Comparison of ENCODE assay signal across 12 mouse cellular contexts in the genomic region with DNA sequence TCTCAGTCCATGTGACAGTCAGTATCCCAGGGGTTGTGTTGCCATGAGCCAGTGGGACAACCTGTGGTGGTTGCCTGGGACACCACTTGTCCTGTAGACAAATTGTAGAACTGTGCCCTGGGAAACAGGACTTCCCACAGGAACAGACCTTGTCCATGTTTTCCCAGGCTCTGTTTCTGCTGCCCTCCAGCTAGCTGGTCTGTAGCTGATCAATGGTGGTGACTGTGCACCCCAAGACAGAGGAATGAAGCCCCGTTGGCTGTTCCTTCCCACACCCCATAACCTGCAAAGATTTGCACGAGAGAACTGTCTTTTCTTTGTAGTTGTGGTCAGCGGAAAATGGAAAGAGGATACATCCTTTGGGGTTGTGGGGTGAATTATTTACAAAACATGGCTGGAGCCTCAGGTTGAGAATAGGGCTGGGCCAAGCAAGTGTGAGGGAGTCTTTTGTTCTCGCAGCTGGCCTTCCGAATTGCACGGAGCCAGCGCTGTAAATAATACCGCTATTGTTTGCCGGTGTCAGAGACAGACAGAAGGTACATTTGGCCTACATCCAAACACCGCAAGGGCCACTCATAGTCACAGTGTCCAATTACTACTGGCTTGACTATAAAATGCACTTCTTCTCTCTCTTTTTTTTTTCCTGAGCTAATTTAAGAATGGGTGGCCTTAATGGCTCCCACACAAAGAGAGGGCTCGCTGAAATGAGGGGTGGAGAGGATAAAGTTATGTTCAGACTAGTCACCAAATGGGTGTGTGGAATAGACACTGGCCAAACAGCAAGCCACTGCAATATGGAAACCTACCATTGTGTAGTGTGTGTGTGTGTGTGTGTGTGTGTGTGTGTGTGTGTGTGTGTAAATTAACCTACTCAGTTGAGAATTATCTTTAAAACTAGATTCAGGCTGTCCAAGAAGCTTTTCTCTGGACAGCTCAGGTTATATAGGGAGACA. TPM values are rescaled to one million over a fixed set of nuclear protein-coding genes. Genes with fewer than 3 reads are reported as not detected.
DNase-seq lines count a peak whose midpoint lies in the region; ATAC-seq and TF ChIP-seq lines count a peak whose summit lies in the region.
"Had no signal": no experiment of that assay in that cellular context is flagged by ENCODE, and none has a peak within 500 bp of the region (broad histone marks: within the 10 kb centered on the region; RNA-seq: fewer than 3 reads in every experiment).

No protein-coding gene starts in this region.

- 68% methylated on average over 11 of the region's 11 CpGs for WGBS in intestine, embryonic 14.5 days
- 61% methylated on average over 11 of the region's 11 CpGs for WGBS in intestine, embryonic 16.5 days
- WGBS in forebrain, embryonic 10.5 days: 45% methylated on average over 11 of the region's 11 CpGs
- 68% methylated on average over 11 of the region's 11 CpGs for WGBS in liver, postnatal 0 days (ENCODE audit: insufficient replicate concordance)

- TF ChIP-seq POLR2A in brain, embryonic 14.5 days (IDR thresholded peaks at IDR 0.05; ENCODE audit: borderline replicate concordance, extremely low read depth, insufficient read depth, insufficient read length, poor library complexity, severe bottlenecking): no peak

- H3K27me3 ChIP-seq in intestine, embryonic 14.5 days (replicated peaks; ENCODE audit: control insufficient read depth, insufficient read depth, low read length): no peaks in the 10 kb centered on the region
- H3K27me3 ChIP-seq in intestine, embryonic 16.5 days (replicated peaks; ENCODE audit: control insufficient read depth, insufficient read depth, low read length): no peaks in the 10 kb centered on the region
- H3K27me3 ChIP-seq in forebrain, embryonic 10.5 days (ENCODE audit: poor library complexity, severe bottlenecking): no peaks in the 10 kb centered on the region
- no peaks in the 10 kb centered on the region for H3K27me3 ChIP-seq in liver, postnatal 0 days (ENCODE audit: insufficient read depth, low read length)
- H3K27me3 ChIP-seq: limb, embryonic 15.5 days had no signal

- H3K36me3 ChIP-seq in intestine, embryonic 14.5 days (ENCODE audit: control insufficient read depth, insufficient read depth, low read length): no peaks in the 10 kb centered on the region
- H3K36me3 ChIP-seq in intestine, embryonic 16.5 days (ENCODE audit: control insufficient read depth, insufficient read depth, low read length): no peaks in the 10 kb centered on the region
- no peaks in the 10 kb centered on the region for H3K36me3 ChIP-seq in forebrain, embryonic 10.5 days (replicated peaks)
- no peaks in the 10 kb centered on the region for H3K36me3 ChIP-seq in liver, postnatal 0 days (replicated peaks; ENCODE audit: insufficient read depth, low read length)
- H3K36me3 ChIP-seq: limb, embryonic 15.5 days had no signal

- no peak overlapping the region for H3K4me3 ChIP-seq in intestine, embryonic 14.5 days (ENCODE audit: low read depth, low read length)
- H3K4me3 ChIP-seq in intestine, embryonic 16.5 days (ENCODE audit: low read length): no peak overlapping the region
- H3K4me3 ChIP-seq in forebrain, embryonic 10.5 days: no peak overlapping the region
- H3K4me3 ChIP-seq in liver, postnatal 0 days (ENCODE audit: low read depth, low read length): no peak overlapping the region
- H3K4me3 ChIP-seq: limb, embryonic 15.5 days; myocyte had no signal

- DNase-seq in intestine, embryonic 14.5 days (ENCODE audit: low spot score): no peak
- peak; percentile 90 for DNase-seq in brain, embryonic 14.5 days (ENCODE audit: low read depth)
- peak; percentile 19 for DNase-seq in forebrain, embryonic 10.5 days (ENCODE audit: extremely low spot score, low spot score)
- DNase-seq in mesoderm, embryonic 11.5 days (ENCODE audit: low read depth, low spot score): peak; percentile 77
- DNase-seq in thymus, postnatal 10 days (ENCODE audit: low spot score in 2 of 2): no peak
- DNase-seq in liver, postnatal 0 days: no peak
- DNase-seq in lung, postnatal 36 days: no peak
- DNase-seq: B cell, adult 2 months had no signal

- no peak overlapping the region for H3K9ac ChIP-seq in intestine, embryonic 14.5 days (ENCODE audit: low read length)
- no peak overlapping the region for H3K9ac ChIP-seq in intestine, embryonic 16.5 days (ENCODE audit: low read depth, low read length)
- no peak overlapping the region for H3K9ac ChIP-seq in liver, postnatal 0 days (replicated peaks)
- H3K9ac ChIP-seq: limb, embryonic 15.5 days had no signal

- H3K27ac ChIP-seq in intestine, embryonic 14.5 days (ENCODE audit: low read depth): no peak overlapping the region
- H3K27ac ChIP-seq in intestine, embryonic 16.5 days (ENCODE audit: low read length): no peak overlapping the region
- peak overlapping the region; percentile 78 for H3K27ac ChIP-seq in forebrain, embryonic 10.5 days
- H3K27ac ChIP-seq in liver, postnatal 0 days (ENCODE audit: low read depth): no peak overlapping the region
- H3K27ac ChIP-seq: limb, embryonic 15.5 days; stomach, postnatal 0 days had no signal

- TF ChIP-seq EP300 in liver, postnatal 0 days (IDR thresholded peaks at IDR 0.05; ENCODE audit: low read depth): no peak

- no peaks in the 10 kb centered on the region for H3K4me1 ChIP-seq in intestine, embryonic 14.5 days (replicated peaks; ENCODE audit: control insufficient read depth, insufficient read depth, low read length)
- no peaks in the 10 kb centered on the region for H3K4me1 ChIP-seq in intestine, embryonic 16.5 days (ENCODE audit: control insufficient read depth, insufficient read depth, low read length)
- H3K4me1 ChIP-seq in forebrain, embryonic 10.5 days: peaks cover 26% of the 10 kb centered on the region
- H3K4me1 ChIP-seq in liver, postnatal 0 days (ENCODE audit: insufficient read depth): no peaks in the 10 kb centered on the region
- H3K4me1 ChIP-seq: limb, embryonic 15.5 days had no signal

- H3K4me2 ChIP-seq in intestine, embryonic 14.5 days (ENCODE audit: low read length): no peak overlapping the region
- no peak overlapping the region for H3K4me2 ChIP-seq in intestine, embryonic 16.5 days (ENCODE audit: low read depth, low read length)
- no peak overlapping the region for H3K4me2 ChIP-seq in liver, postnatal 0 days (ENCODE audit: low read depth, low read length)
- H3K4me2 ChIP-seq: limb, embryonic 15.5 days had no signal

- H3K9me3 ChIP-seq in intestine, embryonic 14.5 days (ENCODE audit: control insufficient read depth, low read length): no peaks in the 10 kb centered on the region
- no peaks in the 10 kb centered on the region for H3K9me3 ChIP-seq in intestine, embryonic 16.5 days (ENCODE audit: control insufficient read depth, low read length)
- no peaks in the 10 kb centered on the region for H3K9me3 ChIP-seq in forebrain, embryonic 10.5 days
- H3K9me3 ChIP-seq in liver, postnatal 0 days (ENCODE audit: low read length): no peaks in the 10 kb centered on the region
- H3K9me3 ChIP-seq: limb, embryonic 15.5 days had no signal

- 0 out of 2 replicates have a peak, but pooled peaks have one; percentile 19 for ATAC-seq in intestine, embryonic 14.5 days (replicated peaks; ENCODE audit: low FRiP score, low TSS enrichment, low read depth)
- no peak for ATAC-seq in intestine, embryonic 16.5 days
- no peak for ATAC-seq in liver, postnatal 0 days

- no peak for TF ChIP-seq CTCF in brain, embryonic 14.5 days (IDR thresholded peaks at IDR 0.05; ENCODE audit: borderline replicate concordance, extremely low read depth, insufficient read depth, insufficient read length)
- TF ChIP-seq CTCF in liver, postnatal 0 days (IDR thresholded peaks at IDR 0.05; ENCODE audit: low read depth): no peak

RNA-seq across cellular contexts. Expression of a gene that starts 28.1 kb away (rescaled TPM):
- not detected in 2 replicates for polyA plus RNA-seq in intestine, embryonic 14.5 days (2014; fragmentation: Nextera tagmentation; extraction: Ambion mirVana)
- polyA plus RNA-seq in intestine, embryonic 16.5 days (2015; fragmentation: Nextera tagmentation; extraction: Ambion mirVana): not detected in 2 replicates
- polyA plus RNA-seq in brain, embryonic 14.5 days (2012; rRNA removed): not detected in 2 replicates
- polyA plus RNA-seq in forebrain, embryonic 10.5 days (2016; fragmentation: Nextera tagmentation; extraction: Ambion mirVana): not detected in 2 replicates
- polyA plus RNA-seq in liver, postnatal 0 days (2015; fragmentation: Nextera tagmentation; extraction: Ambion mirVana): not detected in 2 replicates
- polyA plus RNA-seq: limb, embryonic 15.5 days; myocyte; stomach, postnatal 0 days had no signal

Comparison
In these comparisons a context has a peak if more than half of its experiments do, and no peak if none do; other contexts are left out.
1. DNase-seq: peak in brain, embryonic 14.5 days (single experiment), forebrain, embryonic 10.5 days (single experiment) and mesoderm, embryonic 11.5 days (single experiment); none in intestine, embryonic 14.5 days (single experiment), thymus, postnatal 10 days (0 of 2), liver, postnatal 0 days (single experiment) and lung, postnatal 36 days (single experiment).